Mouse (Mus musculus): ENCODE measurements at regions not wholly inside any gene's neighbourhood (a gene's known extent, or its start where the extent isn't known, plus 50 kb on each side); places are given as distances from the start of the nearest gene placed in this dataset.
"Not testable (repeated sequence)": the region's sequence is repeated elsewhere in the genome, so short reads cannot be mapped to it uniquely, and the experiment has no call there.

DNA sequence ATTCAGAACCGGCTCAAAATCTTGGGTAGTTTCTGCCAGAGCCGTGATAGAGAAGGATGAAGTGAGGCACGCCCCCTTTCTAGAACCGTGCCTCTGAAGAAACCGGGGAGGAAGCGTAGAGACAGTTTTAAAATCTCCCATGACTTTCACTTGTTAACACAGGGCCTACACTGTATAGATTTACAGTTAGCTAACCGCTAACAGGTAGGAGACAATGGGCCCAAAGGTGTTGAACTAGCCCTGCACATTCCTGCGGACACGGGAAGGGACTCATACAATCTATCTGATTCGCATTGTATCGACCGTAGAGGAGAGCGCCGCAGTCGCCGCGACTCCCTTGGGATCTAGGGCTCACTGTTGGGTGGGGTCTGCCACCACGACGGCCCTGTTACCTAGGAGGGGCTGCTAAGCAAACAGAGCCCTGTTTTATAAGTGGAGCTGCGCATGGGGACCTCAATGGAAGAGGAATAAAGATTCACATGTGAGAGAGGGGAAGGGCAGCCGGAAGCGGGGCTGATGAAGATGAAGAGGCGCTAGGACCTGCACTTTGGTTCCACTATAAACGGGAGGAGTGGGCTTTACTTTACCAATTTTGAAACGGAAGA, 89.1 kb downstream of the Cd24a start:
- no peaks in the 10 kb centered on the region for H3K9me3 ChIP-seq (ENCODE audit: low read length)
- peaks cover 41% of the 10 kb centered on the region for H3K27me3 ChIP-seq (ENCODE audit: insufficient read depth, low read length)
- H3K4me1 ChIP-seq (replicated peaks; ENCODE audit: low read depth, low read length) = peaks cover 15% of the 10 kb centered on the region; the same call in 1 of the 2 replicates
- H3K4me3 ChIP-seq (replicated peaks; ENCODE audit: low read length) = peak overlapping the region; percentile 39; the same call in 1 of the 2 replicates
- TF ChIP-seq NANOG (IDR thresholded peaks at IDR 0.05; ENCODE audit: borderline replicate concordance, low read length) (no peak), CTCF (conservative IDR thresholded peaks at IDR 0.05; ENCODE audit: low read length) (no peak), POU5F1 (IDR thresholded peaks at IDR 0.05; ENCODE audit: borderline replicate concordance, low read length) (no peak)
- H3K36me3 ChIP-seq (ENCODE audit: insufficient read depth, low read length) = no peaks in the 10 kb centered on the region

DNA sequence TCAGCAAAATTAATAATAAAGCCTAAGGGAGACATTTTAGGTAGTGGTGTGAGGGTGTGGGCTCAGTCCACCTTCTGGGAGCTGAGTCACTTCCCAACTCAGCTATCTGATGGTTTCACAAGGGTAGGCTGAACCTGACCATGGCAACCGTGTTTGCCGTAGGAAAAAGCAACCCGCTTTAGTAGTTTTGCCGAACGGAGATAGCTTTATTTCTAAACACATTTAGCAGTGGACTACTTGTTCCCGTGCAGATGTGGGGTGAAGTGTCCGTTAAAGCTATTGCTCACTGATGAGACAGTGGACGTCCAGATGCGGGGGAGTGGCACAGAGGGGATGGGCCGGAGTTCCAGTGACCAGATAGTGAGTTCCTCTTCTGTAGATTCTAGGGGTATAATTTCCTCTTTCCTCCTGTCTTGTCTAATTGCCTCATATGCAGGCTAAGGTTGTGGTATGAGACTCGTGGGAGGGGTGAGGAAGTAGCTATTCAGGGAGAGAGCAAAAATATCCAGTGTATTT, 89.7 kb downstream of the Cd24a start:
- H3K36me3 ChIP-seq (ENCODE audit: insufficient read depth, low read length) = no peaks in the 10 kb centered on the region
- peak overlapping the region; percentile 39; the same call in 1 of the 2 replicates for H3K4me3 ChIP-seq (replicated peaks; ENCODE audit: low read length)
- peaks cover 15% of the 10 kb centered on the region; the same call in 1 of the 2 replicates for H3K4me1 ChIP-seq (replicated peaks; ENCODE audit: low read depth, low read length)
- TF ChIP-seq POU5F1 (IDR thresholded peaks at IDR 0.05; ENCODE audit: borderline replicate concordance, low read length) = no peak
- TF ChIP-seq NANOG (IDR thresholded peaks at IDR 0.05; ENCODE audit: borderline replicate concordance, low read length) = no peak
- TF ChIP-seq CTCF (conservative IDR thresholded peaks at IDR 0.05; ENCODE audit: low read length) = no peak
- H3K27me3 ChIP-seq (ENCODE audit: insufficient read depth, low read length) = peaks cover 41% of the 10 kb centered on the region
- no peaks in the 10 kb centered on the region for H3K9me3 ChIP-seq (ENCODE audit: low read length)

DNA sequence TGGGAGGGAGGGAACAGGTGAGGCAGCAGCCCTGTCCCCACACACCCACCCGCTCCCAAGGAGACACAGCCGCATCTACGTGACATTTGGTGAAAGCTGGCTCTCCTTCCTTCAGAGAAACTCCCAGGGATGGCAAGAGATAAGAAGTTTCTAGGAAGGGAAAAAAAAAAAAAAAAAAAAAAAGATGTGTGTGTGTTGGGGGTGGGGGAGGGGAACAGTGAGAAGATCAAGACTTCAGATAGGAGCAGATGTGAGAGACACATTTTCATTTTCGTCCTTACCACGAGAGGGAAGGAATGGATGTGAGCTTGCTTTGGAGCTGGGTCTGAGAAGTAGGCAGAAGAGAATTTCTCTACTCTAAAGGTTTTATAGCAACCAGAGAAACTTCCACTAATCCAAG, 91.4 kb downstream of the Cd24a start:
- Histone ChIP-seq H3K4me3 (replicated peaks; ENCODE audit: low read length) (no peak overlapping the region), H3K36me3 (ENCODE audit: insufficient read depth, low read length) (no peaks in the 10 kb centered on the region), H3K9me3 (ENCODE audit: low read length) (no peaks in the 10 kb centered on the region), H3K27me3 (ENCODE audit: insufficient read depth, low read length) (peaks cover 35% of the 10 kb centered on the region), H3K4me1 (replicated peaks; ENCODE audit: low read depth, low read length) (peaks cover 15% of the 10 kb centered on the region; the same call in 1 of the 2 replicates)
- TF ChIP-seq CTCF (conservative IDR thresholded peaks at IDR 0.05; ENCODE audit: low read length) (no peak), POU5F1 (IDR thresholded peaks at IDR 0.05; ENCODE audit: borderline replicate concordance, low read length) (no peak)

DNA sequence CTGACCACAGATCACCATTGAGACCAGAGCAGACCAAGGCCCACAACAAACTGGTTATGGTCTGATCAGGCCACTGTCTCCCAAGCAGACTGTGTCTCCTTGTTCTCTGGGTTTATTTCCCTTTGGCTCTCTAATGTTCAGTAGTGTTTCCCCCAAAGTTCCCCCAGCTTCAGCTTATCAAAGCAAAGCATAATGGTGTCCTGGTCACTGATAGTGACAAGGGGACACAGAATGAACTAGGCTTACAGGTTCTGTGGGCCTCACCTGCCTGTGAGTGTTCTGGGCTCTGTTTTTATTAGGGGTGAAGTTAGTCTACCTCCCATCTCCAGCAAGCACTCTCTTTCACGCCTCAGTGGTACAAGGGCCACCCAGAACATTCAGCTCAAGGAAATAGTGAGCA, 92.7 kb downstream of the Cd24a start:
- TF ChIP-seq CTCF (conservative IDR thresholded peaks at IDR 0.05; ENCODE audit: low read length) = no peak
- no peak for TF ChIP-seq POU5F1 (IDR thresholded peaks at IDR 0.05; ENCODE audit: borderline replicate concordance, low read length)
- no peak for TF ChIP-seq NANOG (IDR thresholded peaks at IDR 0.05; ENCODE audit: borderline replicate concordance, low read length)

DNA sequence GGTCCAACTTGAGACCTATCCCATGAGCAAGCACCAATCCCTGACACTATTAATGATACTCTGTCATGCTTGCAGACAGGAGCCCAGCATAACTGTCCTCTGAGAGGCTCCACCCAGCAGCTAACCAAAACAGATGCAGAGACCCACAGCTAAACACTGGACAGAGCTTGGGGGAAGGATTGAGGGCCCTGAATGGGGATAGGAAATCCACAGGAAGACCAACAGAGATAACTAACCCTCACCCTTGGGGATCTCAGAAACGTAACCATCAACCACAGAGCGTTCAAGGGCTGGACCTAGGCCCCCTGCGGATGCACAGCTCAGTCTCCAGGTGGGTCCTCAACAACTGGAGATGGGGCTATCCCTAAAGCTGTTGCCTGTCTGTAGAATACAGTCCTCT, 93.7 kb downstream of the Cd24a start:
- no peaks in the 10 kb centered on the region for H3K9me3 ChIP-seq (ENCODE audit: low read length)
- H3K27me3 ChIP-seq (ENCODE audit: insufficient read depth, low read length) = peaks cover 21% of the 10 kb centered on the region
- H3K36me3 ChIP-seq (ENCODE audit: insufficient read depth, low read length) = no peaks in the 10 kb centered on the region
- no peak for TF ChIP-seq CTCF (conservative IDR thresholded peaks at IDR 0.05; ENCODE audit: low read length)
- H3K4me3 ChIP-seq (replicated peaks; ENCODE audit: low read length) = no peak overlapping the region
- peaks cover 12% of the 10 kb centered on the region; the same call in 1 of the 2 replicates for H3K4me1 ChIP-seq (replicated peaks; ENCODE audit: low read depth, low read length)

More for the DNA sequence above, 92.7 kb downstream of the Cd24a start:
- Histone ChIP-seq H3K27me3 (ENCODE audit: insufficient read depth, low read length) (peaks cover 26% of the 10 kb centered on the region), H3K4me1 (replicated peaks; ENCODE audit: low read depth, low read length) (peaks cover 15% of the 10 kb centered on the region; the same call in 1 of the 2 replicates), H3K36me3 (ENCODE audit: insufficient read depth, low read length) (no peaks in the 10 kb centered on the region), H3K4me3 (replicated peaks; ENCODE audit: low read length) (no peak overlapping the region), H3K9me3 (ENCODE audit: low read length) (no peaks in the 10 kb centered on the region)

DNA sequence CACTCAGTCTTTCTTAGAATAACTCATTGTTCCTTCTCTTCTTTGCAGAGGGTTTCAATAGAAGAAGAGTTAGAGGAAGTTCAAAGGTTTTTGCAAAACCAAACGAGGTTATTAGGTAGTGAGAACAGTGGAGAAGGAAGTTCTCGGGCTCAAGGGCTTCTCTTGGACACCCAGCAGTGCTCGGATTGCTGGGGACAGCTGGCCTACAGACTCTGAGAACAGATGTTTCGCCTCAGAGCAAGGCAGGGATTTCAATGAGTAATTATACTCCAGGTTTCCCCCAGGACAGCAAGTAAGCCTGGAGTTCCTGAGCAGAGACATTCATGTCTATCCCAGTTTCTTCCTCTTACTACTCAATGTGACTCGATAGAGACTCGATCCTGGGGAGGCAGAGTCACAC, 94.4 kb downstream of the Cd24a start:
- no peak overlapping the region for H3K4me3 ChIP-seq (replicated peaks; ENCODE audit: low read length)
- no peaks in the 10 kb centered on the region for H3K36me3 ChIP-seq (ENCODE audit: insufficient read depth, low read length)
- H3K9me3 ChIP-seq (ENCODE audit: low read length) = no peaks in the 10 kb centered on the region
- H3K4me1 ChIP-seq (replicated peaks; ENCODE audit: low read depth, low read length) = peaks cover 5% of the 10 kb centered on the region; the same call in 1 of the 2 replicates
- TF ChIP-seq NANOG (IDR thresholded peaks at IDR 0.05; ENCODE audit: borderline replicate concordance, low read length) (no peak), CTCF (conservative IDR thresholded peaks at IDR 0.05; ENCODE audit: low read length) (no peak), POU5F1 (IDR thresholded peaks at IDR 0.05; ENCODE audit: borderline replicate concordance, low read length) (no peak)
- peaks cover 17% of the 10 kb centered on the region for H3K27me3 ChIP-seq (ENCODE audit: insufficient read depth, low read length)

DNA sequence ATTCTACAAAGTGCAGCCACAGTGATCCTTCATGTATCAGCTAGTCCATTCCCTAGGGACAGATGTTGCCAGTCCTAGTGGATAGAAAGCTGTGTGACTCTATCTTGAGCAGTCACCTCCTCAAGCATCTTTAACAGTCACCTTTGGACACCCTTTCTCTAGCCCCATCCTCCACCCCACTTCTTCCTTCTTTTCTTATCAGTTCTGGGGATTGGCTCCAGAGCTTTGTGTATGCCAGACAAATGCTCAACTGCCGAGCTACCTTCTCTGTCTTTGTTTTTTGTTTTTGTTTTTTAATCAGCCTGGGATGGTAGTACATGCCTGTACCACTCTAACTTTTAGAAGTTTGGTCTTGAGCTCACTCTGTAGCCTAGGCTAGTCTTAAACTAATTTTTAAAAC, 96.7 kb downstream of the Cd24a start:
- Histone ChIP-seq H3K27me3 (ENCODE audit: insufficient read depth, low read length) (peaks cover 18% of the 10 kb centered on the region; the same call in 1 of the 2 replicates), H3K36me3 (ENCODE audit: insufficient read depth, low read length) (no peaks in the 10 kb centered on the region), H3K4me1 (replicated peaks; ENCODE audit: low read depth, low read length) (no peaks in the 10 kb centered on the region), H3K9me3 (ENCODE audit: low read length) (no peaks in the 10 kb centered on the region), H3K4me3 (replicated peaks; ENCODE audit: low read length) (no peak overlapping the region)
- TF ChIP-seq CTCF (conservative IDR thresholded peaks at IDR 0.05; ENCODE audit: low read length) (no peak), NANOG (IDR thresholded peaks at IDR 0.05; ENCODE audit: borderline replicate concordance, low read length) (no peak), POU5F1 (IDR thresholded peaks at IDR 0.05; ENCODE audit: borderline replicate concordance, low read length) (no peak)

DNA sequence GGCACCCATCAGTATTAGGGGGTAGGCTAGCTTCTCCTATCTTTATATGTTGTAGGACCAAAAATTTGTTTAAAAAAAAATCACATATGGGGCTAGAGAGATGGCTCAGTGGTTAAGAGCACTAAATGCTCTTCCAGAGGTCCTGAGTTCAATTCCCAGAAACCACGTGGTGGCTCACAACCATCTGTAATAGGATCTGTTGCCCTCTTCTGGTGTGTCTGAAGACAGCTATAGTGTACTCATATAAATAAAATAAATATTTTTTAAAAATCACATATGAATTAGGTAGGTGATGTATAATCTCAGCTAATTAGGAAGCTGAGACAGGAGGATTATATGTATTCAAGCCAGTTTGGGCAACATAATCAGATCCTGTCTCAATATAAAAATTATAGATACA, 97.4 kb downstream of the Cd24a start:
- peaks cover 15% of the 10 kb centered on the region; the same call in 1 of the 2 replicates for H3K27me3 ChIP-seq (ENCODE audit: insufficient read depth, low read length)
- H3K9me3 ChIP-seq (ENCODE audit: low read length); H3K4me1 ChIP-seq (replicated peaks; ENCODE audit: low read depth, low read length); H3K36me3 ChIP-seq (ENCODE audit: insufficient read depth, low read length); H3K4me3 ChIP-seq (replicated peaks; ENCODE audit: low read length): not testable (repeated sequence)

DNA sequence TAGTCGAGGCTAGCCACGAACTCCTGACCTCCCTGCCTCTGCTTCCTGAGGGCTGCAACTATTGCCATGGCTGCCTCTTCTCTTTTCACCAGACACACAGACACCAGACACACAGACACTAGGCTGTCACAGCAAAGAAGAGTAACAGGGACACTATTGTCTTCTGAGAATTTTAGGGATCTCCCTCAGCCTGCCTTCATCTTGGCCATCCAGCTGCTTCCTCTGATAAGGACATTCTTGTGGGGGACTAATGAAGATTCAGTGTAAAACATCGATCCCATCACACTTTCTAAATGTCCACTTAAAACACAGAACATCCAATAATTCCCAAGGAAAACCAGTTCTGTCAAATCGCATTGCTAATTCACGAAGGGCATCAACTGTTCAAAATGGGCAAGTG, 98.2 kb downstream of the Cd24a start:
- Histone ChIP-seq H3K9me3 (ENCODE audit: low read length) (no peaks in the 10 kb centered on the region), H3K4me1 (replicated peaks; ENCODE audit: low read depth, low read length) (no peaks in the 10 kb centered on the region), H3K27me3 (ENCODE audit: insufficient read depth, low read length) (peaks cover 14% of the 10 kb centered on the region; the same call in 1 of the 2 replicates), H3K4me3 (replicated peaks; ENCODE audit: low read length) (no peak overlapping the region), H3K36me3 (ENCODE audit: insufficient read depth, low read length) (no peaks in the 10 kb centered on the region)
- TF ChIP-seq POU5F1 (IDR thresholded peaks at IDR 0.05; ENCODE audit: borderline replicate concordance, low read length) (no peak), NANOG (IDR thresholded peaks at IDR 0.05; ENCODE audit: borderline replicate concordance, low read length) (no peak), CTCF (conservative IDR thresholded peaks at IDR 0.05; ENCODE audit: low read length) (no peak)

All from E14TG2a.4 (cell line).